Mouse (Mus musculus) effector memory CD4-positive, alpha-beta T cell, adult 5 months (primary cell): ENCODE measurements around the gene Sohlh1. TPM values are rescaled to one million over a fixed set of nuclear protein-coding genes. Genes with fewer than 3 reads are reported as not detected.

Experiments used
- polyA plus RNA-seq: library from polyadenylated mRNA; unstranded; fragments of 100-300 nt; shearing (Covaris generic); gene quantifications from one replicate; pipeline ENCODE4 v1.2.1, GENCODE M21; 2017

The Sohlh1 gene
- polyA plus RNA-seq = not detected

DNA sequence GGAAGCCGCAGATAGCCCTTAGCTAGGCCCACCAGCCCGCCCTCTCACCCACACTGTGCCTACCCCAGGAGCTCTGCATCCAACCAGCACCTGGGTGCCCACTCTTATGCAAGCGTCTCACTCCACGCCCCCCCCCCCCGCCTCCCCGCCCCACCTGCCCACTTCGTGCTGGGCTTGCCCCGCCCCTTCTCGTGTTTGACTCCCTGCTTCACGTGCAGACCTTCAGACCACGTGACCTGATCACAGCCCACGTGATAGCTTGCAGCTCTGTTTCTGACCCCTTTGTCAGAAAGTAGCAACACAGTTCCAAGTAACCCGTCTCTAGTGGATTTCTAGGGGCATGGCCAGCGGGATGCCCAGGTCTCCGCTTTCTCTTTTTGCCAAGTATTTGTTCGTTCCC is at the start of gene Sohlh1:
Gene Sohlh1, minus strand, starts transcription at position 23 of the 400 bp plus-strand sequence.

DNA sequence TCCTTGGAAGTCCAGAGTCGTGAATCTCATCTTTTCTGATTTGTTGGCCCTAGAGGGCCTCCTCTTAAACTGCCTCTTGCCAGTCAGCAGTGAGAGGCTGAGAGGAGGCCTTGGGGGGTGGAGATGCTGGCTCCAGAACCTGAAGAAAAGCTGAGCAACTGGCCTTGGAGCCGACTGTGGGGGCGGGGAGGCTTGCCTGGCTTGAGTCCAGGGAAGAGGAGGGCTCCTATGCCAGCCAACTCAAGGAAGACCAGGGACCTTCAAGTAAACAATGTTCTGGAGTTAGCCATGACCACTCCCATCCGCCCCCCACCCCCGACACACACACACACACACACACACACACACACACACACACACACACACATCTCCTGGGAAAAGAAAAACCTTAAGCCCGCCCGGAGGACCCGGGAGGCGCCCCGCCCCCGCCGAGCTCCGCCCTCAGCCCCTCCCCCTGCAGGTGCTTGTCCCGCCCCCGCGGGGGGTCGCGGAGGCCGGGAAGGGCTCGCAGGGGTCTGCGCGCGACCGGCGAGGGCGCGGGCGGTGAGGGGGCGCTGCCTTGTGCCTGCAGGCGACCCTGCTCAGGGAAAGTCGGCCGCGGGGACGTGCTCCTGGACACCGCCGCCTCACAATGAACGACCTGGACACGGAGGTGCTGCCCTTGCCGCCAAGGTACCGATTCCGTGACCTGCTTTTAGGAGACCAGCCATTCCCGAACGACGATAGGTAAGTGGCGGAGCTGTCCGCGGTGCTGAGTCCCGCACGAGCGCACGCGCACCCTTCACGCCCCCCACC is 16.5 kb upstream of the Sohlh1 start, which contains the start of gene Kcnt1:
Gene Kcnt1, plus strand, starts transcription at position 398 of the 795 bp plus-strand sequence.

DNA sequence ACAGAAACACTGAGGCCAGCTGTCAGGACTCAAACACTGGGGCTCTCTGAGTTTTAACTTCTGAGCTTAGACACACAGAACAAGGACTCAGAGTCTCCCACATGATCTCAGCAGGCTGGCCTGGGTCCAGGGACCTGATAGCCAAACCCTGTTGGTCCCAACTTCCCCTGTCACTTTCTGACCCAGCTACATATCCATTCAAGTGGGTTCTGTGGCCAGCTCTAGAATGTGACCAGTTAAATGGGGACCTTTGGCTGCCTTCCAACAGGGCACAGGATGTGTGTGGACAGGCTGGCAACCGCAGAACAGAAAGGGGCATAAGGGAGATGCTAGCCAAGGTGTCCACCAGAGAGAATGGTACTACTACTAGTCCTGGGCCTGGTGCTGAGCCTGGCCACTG is 24.2 kb downstream of the Sohlh1 start, which contains the start of gene Lcn9:
Gene Lcn9, plus strand, starts transcription at position 348 of the 400 bp plus-strand sequence.

DNA sequence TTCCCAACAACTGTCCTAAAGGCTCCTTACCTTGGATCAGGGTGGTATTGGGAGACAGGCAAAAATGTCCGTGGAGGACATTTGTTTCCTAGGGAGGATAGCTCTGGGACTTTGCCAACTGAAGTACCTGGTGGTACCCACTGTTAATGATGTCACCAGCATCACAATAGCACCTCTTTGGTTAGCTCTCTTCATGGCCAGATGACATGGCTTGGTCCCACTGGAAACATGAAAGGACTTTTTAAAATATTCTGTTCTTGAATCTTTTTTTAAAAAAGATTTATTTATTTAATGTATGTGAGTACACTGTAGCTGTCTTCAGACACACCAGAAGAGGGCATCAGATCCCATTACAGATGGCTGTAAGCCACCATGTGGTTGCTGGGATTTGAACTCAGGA is 31.3 kb downstream of the Sohlh1 start, which contains the start of gene Glt6d1:
Gene Glt6d1, minus strand, starts transcription at position 101 of the 400 bp plus-strand sequence.

Other genes starting within 250 kb of the Sohlh1 start
- gene Rabl6, start 238.7 kb downstream of the Sohlh1 start, polyA plus RNA-seq = 41.4 TPM
- gene Ccdc183, start 229.6 kb downstream of the Sohlh1 start, polyA plus RNA-seq = not detected
- 3.4 TPM for gene Tmem141, start 225.2 kb downstream of the Sohlh1 start, polyA plus RNA-seq
- not detected for gene Fcna, start 219.2 kb downstream of the Sohlh1 start, polyA plus RNA-seq
- not detected for gene Lcn8, start 194.1 kb downstream of the Sohlh1 start, polyA plus RNA-seq
- gene Lcn5, start 189.3 kb downstream of the Sohlh1 start, polyA plus RNA-seq = not detected
- gene Lcn6, start 170.5 kb downstream of the Sohlh1 start, polyA plus RNA-seq = not detected
- not detected for gene Lcn10, start 164.5 kb downstream of the Sohlh1 start, polyA plus RNA-seq
- not detected for gene Obp2a, start 147.2 kb downstream of the Sohlh1 start, polyA plus RNA-seq
- gene Bmyc, start 140.5 kb downstream of the Sohlh1 start, polyA plus RNA-seq = 21.5 TPM
- gene Obp2b, start 110.2 kb downstream of the Sohlh1 start, polyA plus RNA-seq = not detected
- gene Lcn3, start 81.7 kb downstream of the Sohlh1 start, polyA plus RNA-seq = not detected
- gene Lcn11, start 70.2 kb downstream of the Sohlh1 start, polyA plus RNA-seq = not detected
- gene Gm13539, start 65.0 kb downstream of the Sohlh1 start, polyA plus RNA-seq = not detected
- not detected for gene Glt6d1, start 31.4 kb downstream of the Sohlh1 start, polyA plus RNA-seq
- not detected for gene Lcn9, start 24.1 kb downstream of the Sohlh1 start, polyA plus RNA-seq
- not detected for gene Kcnt1, start 16.5 kb upstream of the Sohlh1 start, polyA plus RNA-seq
- gene Camsap1, start 136.0 kb upstream of the Sohlh1 start, polyA plus RNA-seq = 19.5 TPM
- gene Ubac1, start 174.5 kb upstream of the Sohlh1 start, polyA plus RNA-seq = 49.1 TPM